Mouse (Mus musculus) left cerebral cortex, postnatal 4 days (tissue): Measurements from ENCODE around the gene Elmod1. TPM values are rescaled to one million over a fixed set of nuclear protein-coding genes. Genes with fewer than 3 reads are reported as not detected.

ENCODE experiments used
- DNase-seq: peaks from one replicate; pipeline ENCODE4 v3.0.0-alpha.2; 2022
- intact Hi-C: fragments of 180-260 bp; cut with DNase I; formaldehyde crosslinking; loops from one replicate; pipeline ENCODE4 v1.15.1; 2025
- total RNA-seq, 2 experiments: library from RNA; stranded (reverse); gene quantifications; 2 replicates each; pipeline ENCODE4 v1.2.3; 2021

The Elmod1 gene
- total RNA-seq, 2 experiments from 2014 or later = 135 to 150 TPM

DNA sequence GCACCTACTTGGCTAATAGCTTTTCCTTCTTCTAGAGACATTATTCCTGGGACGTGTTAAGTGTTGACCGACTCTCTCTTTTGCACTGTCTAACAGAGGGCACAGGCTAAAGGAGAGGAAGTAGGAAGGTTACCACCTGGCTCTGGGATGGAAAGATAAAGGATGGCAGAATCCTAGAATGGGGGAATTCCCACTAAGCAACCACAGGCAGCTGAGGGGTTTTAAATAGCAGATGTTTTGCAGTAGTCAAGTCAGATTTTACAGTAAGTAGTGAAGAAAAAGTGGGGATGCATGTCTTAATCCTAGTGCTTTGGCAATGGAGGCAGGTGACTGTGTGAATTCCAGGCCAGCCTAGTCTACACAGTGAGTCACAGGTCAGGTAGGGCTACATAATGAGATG, 64.3 kb downstream of the Elmod1 start:
- DNase-seq = no peak
- intact Hi-C loops = no loop called here

DNA sequence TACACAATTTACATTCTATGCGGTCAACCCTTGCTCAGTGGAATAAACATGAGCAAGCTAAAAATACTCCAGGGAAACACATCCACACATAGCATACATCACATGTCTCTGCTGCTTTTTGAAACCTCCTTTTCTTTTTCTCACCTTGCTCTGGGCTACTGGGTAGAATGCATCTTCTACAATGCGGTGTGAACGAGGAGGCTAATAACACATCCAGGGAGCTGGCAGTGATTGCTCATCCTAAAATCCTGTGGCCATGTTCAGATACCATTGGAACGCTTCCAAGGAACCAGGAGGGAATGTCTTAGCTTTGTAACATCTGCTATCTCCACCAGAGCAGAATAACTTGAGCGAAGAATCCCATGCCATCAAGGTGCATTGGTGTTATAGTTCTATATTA, 64.8 kb downstream of the Elmod1 start:
- no peak for DNase-seq
- intact Hi-C loops = no loop called here

DNA sequence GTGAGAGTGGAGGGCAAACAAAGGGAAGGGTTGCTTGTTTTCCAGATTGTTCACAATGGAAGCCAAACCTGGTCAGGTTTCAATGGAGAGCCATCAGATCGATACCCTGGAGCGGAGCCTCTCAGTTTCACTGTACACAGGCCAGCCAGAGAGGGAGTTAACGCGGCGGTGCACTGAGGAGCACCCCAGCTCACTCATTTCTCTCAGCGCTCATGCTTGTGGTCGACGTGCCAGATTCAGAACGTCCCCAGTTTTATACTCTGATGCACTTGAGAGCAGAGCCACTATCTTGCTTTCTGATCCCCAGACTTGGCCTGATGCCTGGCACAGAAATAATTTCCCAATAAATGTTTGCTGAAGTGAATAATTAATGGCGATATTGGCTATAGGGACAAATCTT, 68.3 kb downstream of the Elmod1 start:
- intact Hi-C loops = no loop called here
- no peak for DNase-seq

DNA sequence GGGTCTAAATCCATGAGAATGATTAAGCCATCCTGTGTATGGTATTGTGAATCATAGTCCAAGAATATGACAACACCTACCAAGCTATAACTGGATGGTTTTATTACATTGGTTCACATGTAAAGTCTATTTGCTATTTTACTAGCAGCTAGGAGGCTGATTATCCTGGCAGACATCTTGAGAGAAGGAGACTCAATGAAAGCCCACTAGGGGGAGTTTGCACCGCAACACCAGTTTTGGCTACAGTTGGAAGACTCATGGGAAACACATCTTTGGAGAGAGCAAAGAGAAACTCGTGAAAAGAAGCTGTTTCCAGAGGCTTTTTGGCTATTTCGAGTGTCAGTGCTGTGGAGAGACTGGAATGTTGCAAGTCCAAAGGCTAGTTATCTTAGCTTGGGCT, 69.7 kb downstream of the Elmod1 start:
- DNase-seq = no peak
- intact Hi-C loops = no loop called here

DNA sequence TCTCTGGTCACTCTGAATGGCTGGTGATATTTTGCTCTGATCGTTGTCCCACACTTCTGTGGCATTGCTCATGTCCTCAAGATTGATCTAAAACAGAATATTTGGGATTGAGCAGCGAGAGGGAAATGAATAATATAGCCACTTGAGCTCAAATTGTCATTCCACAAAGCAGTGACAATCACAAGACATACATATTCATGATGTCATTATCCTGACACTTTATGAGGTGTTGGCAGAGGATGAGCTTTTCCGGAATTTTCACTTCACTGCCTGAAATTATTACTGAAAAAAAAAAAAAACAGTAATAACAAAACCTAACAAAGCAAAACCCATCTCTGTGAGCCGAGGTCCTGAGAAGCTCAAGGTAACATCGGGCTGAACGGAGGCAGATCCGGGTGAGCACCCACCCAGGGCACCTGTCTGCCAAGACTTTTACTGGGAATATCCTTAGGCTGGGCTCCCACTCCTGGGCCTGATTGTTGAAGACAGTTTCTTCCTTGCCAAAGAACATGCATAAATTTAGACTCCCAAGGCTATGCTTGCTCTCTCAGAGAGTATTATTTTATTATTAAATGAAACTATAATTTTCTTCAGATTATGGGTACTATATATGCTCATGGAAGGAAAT, 71.8 kb downstream of the Elmod1 start:
- intact Hi-C loops = no loop called here
- no peak for DNase-seq

DNA sequence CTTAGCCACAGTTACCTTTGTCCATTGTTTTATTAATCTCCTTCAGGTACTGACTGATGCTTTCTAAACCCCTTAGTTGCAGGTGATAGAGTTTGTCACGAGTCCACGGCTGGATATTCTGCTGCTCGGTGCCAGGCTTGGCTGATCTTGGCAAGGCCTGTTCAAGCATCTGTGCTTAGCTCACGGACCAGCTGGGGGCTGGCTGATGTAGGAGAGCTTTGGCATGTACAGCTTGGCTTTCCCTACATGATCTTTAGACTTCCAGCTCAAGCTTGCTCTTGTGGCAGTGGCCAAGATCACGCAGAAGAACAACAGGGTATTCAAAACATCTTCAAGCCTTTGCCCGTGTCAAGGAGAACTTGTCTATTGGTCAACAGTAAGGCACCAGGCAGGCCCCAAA, 75.3 kb downstream of the Elmod1 start:
- peak; percentile 79 for DNase-seq
- intact Hi-C loops = no loop called here

DNA sequence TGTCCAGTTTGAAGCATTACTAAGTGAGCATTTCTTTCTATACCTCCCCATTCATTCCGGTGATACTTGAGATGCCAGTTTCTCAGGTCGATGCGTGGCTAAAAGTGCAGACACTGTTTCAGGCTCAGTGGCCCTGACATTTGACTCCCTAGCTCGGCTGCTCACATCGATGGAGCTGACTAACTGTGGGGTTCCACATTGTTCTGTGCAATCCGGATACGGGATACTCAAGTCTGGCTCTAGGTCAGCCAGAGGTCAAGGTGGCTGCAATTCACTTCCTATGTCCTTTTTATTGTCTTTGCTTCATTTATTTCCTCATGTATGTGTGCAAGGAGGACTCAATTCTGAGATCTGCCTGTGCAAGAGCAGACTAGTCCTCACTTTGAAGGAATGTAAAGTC, 79.3 kb downstream of the Elmod1 start:
- DNase-seq = no peak
- intact Hi-C loops = no loop called here

DNA sequence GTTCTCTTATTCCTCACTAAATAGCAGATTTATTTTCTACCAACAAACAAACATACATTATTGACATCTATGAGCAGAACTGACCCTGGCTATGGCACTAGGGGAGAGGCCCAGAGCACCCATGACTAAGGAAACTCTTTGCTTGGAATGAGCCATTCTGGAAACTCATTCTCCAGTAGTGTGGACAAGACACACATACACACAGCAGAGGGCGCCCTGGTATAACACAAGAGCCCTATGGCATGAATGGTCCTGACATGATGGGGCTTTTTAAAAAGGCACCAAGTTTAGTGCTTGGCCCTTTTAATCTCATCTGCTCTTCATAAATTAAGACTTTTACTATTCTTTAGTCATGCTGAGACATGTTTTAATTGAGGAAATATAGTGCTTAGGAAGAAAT, 85.0 kb downstream of the Elmod1 start:
- peak; percentile 79 for DNase-seq
- intact Hi-C loops = loop anchor here (2.0 to 5.0 kb wide), 2 partner anchors 97 to 222 kb away; no protein-coding TSS in a partner anchor

DNA sequence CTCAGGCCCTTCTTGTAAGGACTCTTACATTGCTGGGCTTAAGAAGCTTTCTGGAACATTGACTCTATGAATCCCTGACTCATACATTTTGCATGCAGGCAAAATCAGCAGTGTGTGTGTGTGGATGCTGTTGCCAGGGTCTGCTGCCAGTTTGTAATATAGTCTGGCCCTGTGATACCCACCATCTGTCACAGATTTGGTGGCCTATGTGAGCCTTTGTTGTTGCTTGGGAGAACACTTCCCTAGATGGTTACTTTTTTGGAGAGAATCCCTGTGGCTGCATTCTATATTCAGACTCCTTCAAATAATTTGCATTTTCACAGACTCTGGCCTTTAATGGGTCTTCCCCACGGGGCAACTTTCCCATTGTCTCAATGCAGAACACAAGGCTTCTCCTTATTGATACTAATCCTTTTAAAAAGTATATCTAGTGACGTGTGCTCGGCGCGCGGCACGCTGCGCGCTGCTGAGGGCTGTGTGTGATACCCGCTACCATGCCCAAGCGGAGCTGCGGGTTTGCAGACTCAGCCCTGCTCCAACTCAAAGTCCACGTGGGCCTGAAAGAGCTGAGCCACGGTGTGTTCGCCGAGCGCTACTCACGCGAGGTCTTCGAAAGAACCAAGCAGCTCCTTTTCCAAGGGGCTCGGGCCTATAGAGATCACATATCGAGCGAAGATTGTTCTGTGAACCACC, 91.4 kb downstream of the Elmod1 start:
- peak; percentile 42 for DNase-seq
- intact Hi-C loops = no loop called here

DNA sequence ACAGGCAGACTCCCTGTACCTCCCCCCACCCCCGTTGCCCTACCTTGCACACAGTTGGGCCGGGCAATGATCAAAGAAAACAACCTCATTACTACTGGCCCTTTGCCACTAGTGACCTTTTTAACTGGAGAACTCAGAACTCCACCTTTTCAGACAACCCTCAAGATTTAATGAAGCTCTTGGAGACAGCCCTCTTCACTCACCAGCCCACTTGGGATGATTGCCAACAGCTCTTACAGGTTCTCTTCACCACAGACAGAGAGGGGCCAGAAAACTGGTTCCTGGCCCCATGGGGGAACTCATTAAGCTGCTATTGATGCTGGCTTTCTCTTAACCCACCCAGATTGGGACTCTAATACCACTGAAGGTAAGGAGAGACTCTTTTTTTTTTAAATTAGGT, 97.7 kb downstream of the Elmod1 start:
- DNase-seq = no peak
- intact Hi-C loops = no loop called here

DNA sequence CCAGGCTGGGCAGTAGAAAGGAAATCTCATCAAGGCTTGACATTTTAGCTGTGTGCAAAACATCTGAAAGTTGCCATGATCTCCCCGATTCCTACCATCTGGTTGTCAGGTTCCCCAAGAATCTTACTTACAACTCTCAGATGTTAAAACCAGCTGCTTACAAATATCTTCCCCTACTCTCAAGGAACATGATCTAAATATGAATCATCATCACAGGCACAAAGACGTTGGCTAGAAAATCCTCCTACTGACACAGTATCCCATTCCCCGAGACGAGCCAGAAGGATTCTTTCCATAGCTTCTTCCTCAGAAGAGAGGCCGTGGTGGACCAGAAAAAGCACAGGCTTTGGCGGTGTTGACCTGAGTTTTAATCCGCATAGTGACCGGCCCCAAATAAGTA, 101.9 kb downstream of the Elmod1 start:
- no peak for DNase-seq
- intact Hi-C loops = no loop called here

Other genes starting within 250 kb of the Elmod1 start
- gene Slc35f2, start 203.8 kb downstream of the Elmod1 start, total RNA-seq = 10 to 100 TPM; 13.1 to 14.1 TPM
- not detected for gene Sln, start 125.1 kb downstream of the Elmod1 start, total RNA-seq
- 1 to 10 TPM; 2.9 to 4.0 TPM for gene Tnfaip8l3, start 93.1 kb upstream of the Elmod1 start, total RNA-seq